Mouse (Mus musculus): ENCODE data around the gene Rprml.

DNA sequence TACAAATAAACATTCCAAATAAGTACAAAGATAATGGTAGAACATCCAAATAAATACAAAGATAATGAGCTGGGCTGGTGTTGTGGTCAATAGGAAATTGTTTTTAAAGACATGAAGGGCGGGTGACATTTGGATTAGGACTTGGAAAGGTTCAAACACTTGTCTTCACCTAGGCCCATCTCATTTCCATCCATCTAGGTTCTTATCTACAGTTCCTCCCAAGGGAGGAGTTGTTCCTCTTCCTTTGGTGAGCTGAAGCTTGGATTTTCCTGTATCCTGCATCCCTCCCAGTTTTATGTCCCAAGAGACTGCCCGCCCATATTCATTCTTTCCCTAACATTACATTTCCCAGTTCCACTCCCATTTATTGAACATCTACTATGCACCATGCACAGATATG lies 48.9 kb downstream of the Rprml start:
- TF ChIP-seq CTCF (IDR thresholded peaks at IDR 0.05; ENCODE audit: control insufficient read depth, insufficient read depth, insufficient read length): no peak
- no peak for TF ChIP-seq CEBPB (IDR thresholded peaks at IDR 0.05; ENCODE audit: low read depth)
- TF ChIP-seq FOSL1 (IDR thresholded peaks at IDR 0.05; ENCODE audit: insufficient read depth, low read length, poor library complexity, severe bottlenecking): no peak
- no peak for TF ChIP-seq MAX (IDR thresholded peaks at IDR 0.05)

All from C2C12 (cell line).